Mouse (Mus musculus) cerebellum, adult 2 months (tissue): ENCODE measurements around the gene Gm38431.

ENCODE experiments used
- CTCF ChIP-seq: fragments of 200-500 bp; IDR thresholded peaks from 2 replicates; pipeline ENCODE4 v1.5.1; 2011; ENCODE audit warnings: low read depth, mild to moderate bottlenecking, control low read depth, low read length, moderate library complexity, borderline replicate concordance; ENCODE audit not compliant: insufficient read depth
- POLR2A ChIP-seq: fragments of 200-500 bp; IDR thresholded peaks from 2 replicates; pipeline ENCODE4 v1.6.1; 2011; ENCODE audit warnings: low read length, control low read depth, borderline replicate concordance; ENCODE audit not compliant: insufficient read depth

GRCm38 (mm10) chr9:21104814-21105213 is 13.0 kb upstream of the Gm38431 start:
- TF ChIP-seq CTCF: no peak
- no peak for TF ChIP-seq POLR2A
